Mouse (Mus musculus) spleen, embryonic (tissue): Measurements from ENCODE around the gene Mettl14.

Experiments
- CTCF ChIA-PET: fragments of 350-600 bp; sonication (Branson Sonifier 250); formaldehyde crosslinking; loops from one replicate; lab custom pipeline; 2022; lab: Charles Lee

Gene Mettl14

DNA sequence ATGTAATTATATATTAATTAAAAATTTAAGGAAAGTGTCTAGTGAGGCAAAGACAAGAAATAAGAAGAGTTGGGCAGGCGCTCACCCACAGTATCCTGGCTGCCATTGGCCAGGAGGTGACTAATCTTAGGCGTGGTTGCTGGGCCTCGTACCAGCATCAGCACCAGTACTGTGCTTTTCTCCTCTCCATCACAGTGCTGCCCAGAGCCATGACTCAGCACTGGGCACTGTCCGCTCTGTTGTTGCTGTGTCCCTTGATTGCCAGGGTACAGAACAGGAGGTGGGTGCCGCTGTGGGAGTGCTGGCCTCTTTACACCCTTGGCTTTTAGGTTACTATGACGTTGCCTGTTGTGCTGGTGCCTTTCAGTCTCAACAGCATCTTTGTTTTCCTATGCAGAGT is 64.3 kb downstream of the Mettl14 start:
- CTCF ChIA-PET = interaction anchor here (0.6 to 1.1 kb wide), 2 partner anchors 162 to 735 kb away, joined by 4 to 21 read pairs; no protein-coding TSS in a partner anchor

- CTCF ChIA-PET = no interaction called here
These were observed 65.6 kb downstream of the Mettl14 start for GRCm38 (mm10) chr3:123320341-123320740.
